Mouse (Mus musculus) myocyte (in vitro differentiated cells): ENCODE measurements at regions not wholly inside any gene's neighbourhood (a gene's known extent, or its start where the extent isn't known, plus 50 kb on each side); places are given as distances from the start of the nearest gene placed in this dataset.
"Not testable (repeated sequence)": the region's sequence is repeated elsewhere in the genome, so short reads cannot be mapped to it uniquely, and the experiment has no call there.

Source experiments
- CEBPB ChIP-seq: IDR thresholded peaks from 2 replicates; pipeline ENCODE4 v1.6.1; 2011; ENCODE audit warnings: mild to moderate bottlenecking, moderate library complexity; ENCODE audit not compliant: poor library complexity, insufficient read depth, severe bottlenecking
- E2F4 ChIP-seq: IDR thresholded peaks from one replicate; pipeline ENCODE4 v1.6.1; 2011; ENCODE audit warnings: mild to moderate bottlenecking, control low read depth, moderate library complexity; ENCODE audit not compliant: insufficient read depth
- MAX ChIP-seq: IDR thresholded peaks from one replicate; pipeline ENCODE4 v1.6.1; 2011; ENCODE audit warnings: low read depth, mild to moderate bottlenecking, control low read depth
- MYOD1 ChIP-seq, 3 experiments: IDR thresholded peaks; one replicate each; pipeline ENCODE4 v1.6.1; 2011; ENCODE audit warnings: control low read depth in 2 of 3, low read depth in 2 of 3, mild to moderate bottlenecking in 2 of 3, moderate library complexity in 1 of 3; ENCODE audit not compliant: insufficient read length in 2 of 3, control insufficient read depth in 1 of 3
- MYOG ChIP-seq, 3 experiments: IDR thresholded peaks; one replicate each; pipeline ENCODE4 v1.6.1; 2011; ENCODE audit warnings: control low read depth in 2 of 3, low read depth in 2 of 3, mild to moderate bottlenecking in 2 of 3; ENCODE audit not compliant: insufficient read length in 2 of 3, control insufficient read depth in 1 of 3, insufficient read depth in 1 of 3
- POLR2A ChIP-seq: IDR thresholded peaks from one replicate; pipeline ENCODE4 v1.6.1; 2011; ENCODE audit warnings: low read depth, mild to moderate bottlenecking, control low read depth, moderate library complexity; ENCODE audit not compliant: insufficient read length
- POLR2AphosphoS2 ChIP-seq: IDR thresholded peaks from one replicate; pipeline ENCODE4 v1.6.1; 2011; ENCODE audit warnings: low read depth, control low read depth; ENCODE audit not compliant: insufficient read length
- REST ChIP-seq: IDR thresholded peaks from one replicate; pipeline ENCODE4 v1.6.1; 2011; ENCODE audit warnings: mild to moderate bottlenecking, control low read depth, moderate library complexity; ENCODE audit not compliant: insufficient read depth, insufficient read length
- SRF ChIP-seq: IDR thresholded peaks from one replicate; pipeline ENCODE4 v1.6.1; 2011; ENCODE audit warnings: low read depth; ENCODE audit not compliant: control insufficient read depth, insufficient read length
- TCF12 ChIP-seq: IDR thresholded peaks from one replicate; pipeline ENCODE4 v1.6.1; 2011; ENCODE audit warnings: mild to moderate bottlenecking, control low read depth; ENCODE audit not compliant: poor library complexity, insufficient read depth, severe bottlenecking
- TCF3 ChIP-seq: IDR thresholded peaks from one replicate; pipeline ENCODE4 v1.6.1; 2011; ENCODE audit warnings: low read depth, control low read depth; ENCODE audit not compliant: insufficient read length
- USF1 ChIP-seq: IDR thresholded peaks from one replicate; pipeline ENCODE4 v1.6.1; 2011; ENCODE audit warnings: low read depth, mild to moderate bottlenecking, control low read depth, moderate library complexity

DNA sequence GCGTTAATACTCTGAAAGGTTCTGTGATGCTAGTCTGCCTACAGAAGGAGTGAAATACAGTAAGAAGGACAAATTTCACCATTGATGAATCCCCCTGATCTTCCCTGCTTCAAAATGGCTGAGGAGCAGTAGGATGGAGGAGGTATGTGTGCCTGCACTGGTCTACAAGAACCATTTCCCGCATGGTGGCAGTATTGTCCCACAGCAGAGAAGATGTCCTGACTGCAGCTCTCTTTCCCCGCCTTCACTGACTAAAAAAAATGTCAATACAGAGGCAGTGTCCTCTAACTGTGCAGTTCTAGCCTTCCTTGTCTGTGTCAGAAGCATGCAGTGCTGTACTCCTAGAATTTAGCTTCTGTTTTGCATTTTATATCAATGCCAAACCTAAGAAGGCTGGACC, 174.6 kb upstream of the Olfr1324 start:
- TF ChIP-seq E2F4; POLR2A; MYOG (IDR thresholded peaks at IDR 0.05; ENCODE audit: control insufficient read depth in 1 of 3, insufficient read depth in 1 of 3, insufficient read length in 2 of 3, low read depth in 2 of 3); MAX; POLR2AphosphoS2; USF1; TCF12; REST; MYOD1 (IDR thresholded peaks at IDR 0.05; ENCODE audit: control insufficient read depth in 1 of 3, insufficient read length in 2 of 3, low read depth in 2 of 3); CEBPB; TCF3; SRF: not testable (repeated sequence)
